Mouse (Mus musculus) heart, postnatal 0 days (tissue): ENCODE measurements around the gene Srsf10.

Experiments
- CTCF ChIP-seq: IDR thresholded peaks from 2 replicates; pipeline ENCODE4 v1.5.1; 2016; ENCODE audit warnings: antibody characterized with exemption, control low read depth, low read depth
- EP300 ChIP-seq: IDR thresholded peaks from 2 replicates; pipeline ENCODE4 v1.6.1; 2016; ENCODE audit warnings: antibody characterized with exemption, low read depth

DNA sequence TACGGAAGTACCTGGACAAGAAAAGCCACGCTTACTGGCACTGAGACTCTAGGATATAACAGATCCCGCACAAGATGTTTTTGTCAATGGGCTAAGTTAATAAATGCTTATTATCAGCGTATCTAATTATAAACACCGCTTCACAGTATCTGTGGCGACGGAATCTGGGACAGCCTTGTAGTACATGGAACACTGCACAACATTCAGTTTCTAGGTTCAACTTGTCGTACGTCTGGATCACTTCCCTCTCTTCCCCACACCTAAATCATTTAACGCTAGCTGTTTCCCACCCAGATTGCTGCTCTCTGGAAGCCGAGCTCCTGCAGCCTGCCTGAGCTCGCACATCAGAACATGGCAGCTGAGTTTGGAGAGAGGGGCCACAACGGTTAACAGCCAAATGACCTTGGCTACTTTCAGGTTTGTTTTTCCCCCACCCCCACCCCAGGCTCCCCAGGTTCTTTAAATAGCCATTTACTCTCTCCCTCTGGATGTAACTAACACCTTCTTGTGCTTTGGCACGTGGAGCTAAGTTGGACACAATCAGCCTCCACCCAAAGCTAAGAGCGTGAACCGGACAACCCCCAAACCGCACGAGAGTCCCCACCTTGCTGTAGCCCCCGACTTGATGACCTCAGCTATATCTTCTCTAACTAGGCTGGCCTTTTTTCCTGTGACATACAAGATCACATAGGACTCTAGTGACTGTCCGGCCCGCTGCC is 16.1 kb upstream of the Srsf10 start:
- TF ChIP-seq CTCF, result no peak
- no peak for TF ChIP-seq EP300
